Mouse (Mus musculus) MEL (cell line): Measurements from ENCODE around the gene Mthfd1l. TPM values are rescaled to one million over a fixed set of nuclear protein-coding genes. Genes with fewer than 3 reads are reported as not detected.

ENCODE experiments used
- DNase-seq: peaks from one replicate; pipeline ENCODE4 v3.0.0; 2011; ENCODE audit warnings: low read depth, low spot score
- H3K27ac ChIP-seq: 2 replicates; pipeline ENCODE4 v1.5.1; 2012; ENCODE audit warnings: low read depth, mild to moderate bottlenecking, control low read depth, low read length, moderate library complexity; ENCODE audit not compliant: control insufficient read depth
- H3K27me3 ChIP-seq, 2 experiments: fragments of 150-350 bp in 1 of 2; sonication (generic) in 1 of 2; 2 replicates each; pipeline ENCODE4 v1.6.1; 2012; ENCODE audit warnings: low read length in 2 of 2, mild to moderate bottlenecking in 2 of 2, improper control_type of control experiment in 1 of 2, moderate library complexity in 1 of 2; ENCODE audit not compliant: insufficient read depth in 2 of 2, control insufficient read depth in 1 of 2
- H3K36me3 ChIP-seq, 2 experiments: 2 replicates each; pipeline ENCODE4 v1.6.1; 2012 to 2014; ENCODE audit warnings: low read length in 2 of 2, improper control_type of control experiment in 1 of 2, inconsistent platforms in 1 of 2, mild to moderate bottlenecking in 1 of 2; ENCODE audit not compliant: insufficient read depth in 2 of 2, control insufficient read depth in 1 of 2
- H3K4me1 ChIP-seq, 2 experiments: fragments of 150-350 bp in 1 of 2; sonication (generic) in 1 of 2; 2 replicates each; pipeline ENCODE4 v1.6.1; 2012; ENCODE audit warnings: low read length in 2 of 2, improper control_type of control experiment in 1 of 2, mild to moderate bottlenecking in 1 of 2; ENCODE audit not compliant: insufficient read depth in 2 of 2, control insufficient read depth in 1 of 2
- H3K4me3 ChIP-seq, 2 experiments: fragments of 150-350 bp in 1 of 2; sonication (generic) in 1 of 2; 2 replicates each; pipeline ENCODE4 v1.5.1; 2012; ENCODE audit warnings: low read depth in 2 of 2, low read length in 2 of 2, mild to moderate bottlenecking in 2 of 2, moderate library complexity in 2 of 2, control low read depth in 1 of 2, improper control_type of control experiment in 1 of 2; ENCODE audit not compliant: control insufficient read depth in 1 of 2, insufficient read depth in 1 of 2
- H3K79me2 ChIP-seq: 2 replicates; pipeline ENCODE4 v1.6.1; 2012; ENCODE audit warnings: mild to moderate bottlenecking, low read length, moderate library complexity; ENCODE audit not compliant: control insufficient read depth, poor library complexity, insufficient read depth
- H3K9ac ChIP-seq: 2 replicates; pipeline ENCODE4 v1.6.1; 2012; ENCODE audit warnings: low read depth, mild to moderate bottlenecking, control low read depth, low read length, moderate library complexity; ENCODE audit not compliant: control insufficient read depth, poor library complexity, severe bottlenecking
- H3K9me3 ChIP-seq: fragments of 150-350 bp; sonication (generic); replicated peaks from 2 replicates; pipeline ENCODE4 v1.6.1; 2012; ENCODE audit warnings: mild to moderate bottlenecking, low read length, improper control_type of control experiment, moderate library complexity; ENCODE audit not compliant: insufficient read depth
- CHD1 ChIP-seq: IDR thresholded peaks from 2 replicates; pipeline ENCODE4 v1.6.1; 2012; ENCODE audit warnings: low read depth, mild to moderate bottlenecking, inconsistent platforms, low read length, improper control_type of control experiment
- E2F4 ChIP-seq: IDR thresholded peaks from 2 replicates; pipeline ENCODE4 v1.6.1; 2011; ENCODE audit warnings: low read depth, low read length, improper control_type of control experiment, borderline replicate concordance
- ELF1 ChIP-seq: IDR thresholded peaks from 2 replicates; pipeline ENCODE4 v1.6.1; 2014; ENCODE audit warnings: low read depth, mild to moderate bottlenecking, inconsistent platforms, low read length, improper control_type of control experiment, moderate library complexity
- ETS1 ChIP-seq: IDR thresholded peaks from 2 replicates; pipeline ENCODE4 v1.6.1; 2012; ENCODE audit warnings: low read depth, mild to moderate bottlenecking, inconsistent platforms, low read length, improper control_type of control experiment, moderate library complexity
- GATA1 ChIP-seq: IDR thresholded peaks from 2 replicates; pipeline ENCODE4 v1.6.1; 2011; ENCODE audit warnings: low read depth, low read length, improper control_type of control experiment
- JUND ChIP-seq: IDR thresholded peaks from 2 replicates; pipeline ENCODE4 v1.6.1; 2011; ENCODE audit warnings: low read depth, mild to moderate bottlenecking, improper control_type of control experiment, low read length
- MAX ChIP-seq: IDR thresholded peaks from 2 replicates; pipeline ENCODE4 v1.6.1; 2011; ENCODE audit warnings: low read length, improper control_type of control experiment
- MEF2A ChIP-seq: IDR thresholded peaks from 2 replicates; pipeline ENCODE4 v1.6.1; 2014; ENCODE audit warnings: low read depth, mild to moderate bottlenecking, inconsistent platforms, low read length, improper control_type of control experiment; ENCODE audit not compliant: poor library complexity, insufficient replicate concordance, severe bottlenecking; ENCODE audit errors: extremely low read depth
- MYC ChIP-seq: IDR thresholded peaks from 2 replicates; pipeline ENCODE4 v1.6.1; 2011; ENCODE audit warnings: low read depth, mild to moderate bottlenecking, low read length, improper control_type of control experiment, moderate library complexity
- RAD21 ChIP-seq: IDR thresholded peaks from 2 replicates; pipeline ENCODE4 v1.6.1; 2011; ENCODE audit warnings: mild to moderate bottlenecking, low read depth, low read length, improper control_type of control experiment
- SIN3A ChIP-seq: IDR thresholded peaks from 2 replicates; pipeline ENCODE4 v1.6.1; 2012; ENCODE audit warnings: low read length, improper control_type of control experiment, inconsistent platforms
- TBP ChIP-seq: IDR thresholded peaks from 2 replicates; pipeline ENCODE4 v1.8.0; 2011; ENCODE audit warnings: low read depth, low read length, improper control_type of control experiment
- ZC3H11A ChIP-seq: IDR thresholded peaks from 2 replicates; pipeline ENCODE4 v1.6.1; 2012; ENCODE audit warnings: low read depth, mild to moderate bottlenecking, inconsistent platforms, low read length, improper control_type of control experiment
- ZKSCAN1 ChIP-seq: IDR thresholded peaks from 2 replicates; pipeline ENCODE4 v1.6.1; 2012; ENCODE audit warnings: low read depth, mild to moderate bottlenecking, inconsistent platforms, low read length, improper control_type of control experiment, moderate library complexity
- polyA plus RNA-seq, 2 experiments: library from polyadenylated mRNA; stranded (reverse) in 1 of 2; unstranded in 1 of 2; fragments of >175 nt in 1 of 2; fragments of >200 nt in 1 of 2; gene quantifications; 2 replicates each; pipeline versions ENCODE4 v1.2.1 to v1.2.4; 2012; ENCODE audit warnings: low replicate concordance in 2 of 2, low read depth in 1 of 2; ENCODE audit not compliant: insufficient read length in 2 of 2, insufficient read depth in 1 of 2, missing spikeins in 1 of 2
- total RNA-seq: library from RNA; depleted of rRNA; stranded (reverse); fragments of 300-350 nt; gene quantifications from 2 replicates; pipeline ENCODE4 v1.2.3, GENCODE M21; 2012

Gene Mthfd1l
- total and polyA plus RNA-seq, 3 experiments = 43.1 to 1,097 (median 83.0) TPM

DNA sequence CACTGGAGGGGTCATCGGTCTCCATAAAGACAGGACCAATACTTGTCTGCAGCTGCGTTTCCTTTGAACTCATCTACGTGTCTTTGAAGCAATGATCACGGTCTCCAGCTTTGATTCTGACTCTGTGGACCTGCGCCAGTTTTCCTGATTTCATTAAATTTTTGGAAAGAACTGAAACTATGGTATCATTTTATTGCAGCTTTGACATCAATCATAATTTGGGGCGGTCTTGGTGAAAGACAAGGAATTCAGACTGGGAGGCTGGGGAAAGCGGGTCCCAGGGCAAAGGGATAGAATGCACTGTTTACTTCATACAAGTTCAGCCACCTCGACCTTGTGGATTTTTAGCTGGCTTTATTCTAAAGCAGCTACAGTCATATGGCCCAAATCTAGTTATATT lies 156.5 kb downstream of the Mthfd1l start:
- Histone ChIP-seq H3K27me3 (no peaks in the 10 kb centered on the region), H3K9ac (no peak overlapping the region), H3K27ac (no peak overlapping the region), H3K4me1 (peaks cover 5% of the 10 kb centered on the region in 2 experiments), H3K4me3 (no peak overlapping the region), H3K79me2 (peaks cover 1% of the 10 kb centered on the region; the same call in 1 of the 2 replicates), H3K9me3 (no peaks in the 10 kb centered on the region), H3K36me3 (peaks cover 0 to 16% of the 10 kb centered on the region in 2 experiments)
- no peak for DNase-seq
- no peak for TF ChIP-seq ZC3H11A
- no peak for TF ChIP-seq RAD21
- no peak for TF ChIP-seq MAX
- TF ChIP-seq JUND = no peak
- TF ChIP-seq, all 39 proteins: peak for 0

DNA sequence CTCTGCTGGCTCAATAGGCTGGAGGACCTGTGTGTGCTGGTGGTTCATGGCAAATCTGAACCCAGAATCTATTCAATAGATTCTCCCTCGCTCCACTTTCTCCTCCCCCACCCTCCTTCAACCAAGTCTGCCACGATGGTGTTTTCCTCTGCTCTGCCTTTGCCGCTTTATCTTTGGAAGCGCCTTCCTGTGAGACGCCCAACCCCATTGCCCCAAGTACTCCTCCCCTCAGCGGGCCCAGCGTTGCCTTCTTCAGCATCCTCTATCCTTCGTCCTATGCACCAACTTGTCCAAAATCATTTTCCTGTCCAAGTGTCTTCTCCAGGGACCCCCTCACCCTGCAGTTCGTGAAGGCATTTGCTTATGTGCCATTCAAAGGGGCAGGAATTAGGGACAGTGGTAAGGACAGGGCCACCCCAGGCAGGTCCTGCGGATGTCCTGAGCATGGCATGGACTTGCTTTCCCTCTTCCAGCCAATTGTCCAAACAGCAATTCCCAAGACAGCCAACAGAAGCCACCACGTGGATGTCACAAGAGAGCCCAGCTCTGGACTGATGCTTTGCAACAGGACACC lies 157.2 kb downstream of the Mthfd1l start:
- no peak overlapping the region for H3K27ac ChIP-seq
- no peak overlapping the region for H3K9ac ChIP-seq
- H3K36me3 ChIP-seq = peaks cover 0 to 16% of the 10 kb centered on the region in 2 experiments

DNA sequence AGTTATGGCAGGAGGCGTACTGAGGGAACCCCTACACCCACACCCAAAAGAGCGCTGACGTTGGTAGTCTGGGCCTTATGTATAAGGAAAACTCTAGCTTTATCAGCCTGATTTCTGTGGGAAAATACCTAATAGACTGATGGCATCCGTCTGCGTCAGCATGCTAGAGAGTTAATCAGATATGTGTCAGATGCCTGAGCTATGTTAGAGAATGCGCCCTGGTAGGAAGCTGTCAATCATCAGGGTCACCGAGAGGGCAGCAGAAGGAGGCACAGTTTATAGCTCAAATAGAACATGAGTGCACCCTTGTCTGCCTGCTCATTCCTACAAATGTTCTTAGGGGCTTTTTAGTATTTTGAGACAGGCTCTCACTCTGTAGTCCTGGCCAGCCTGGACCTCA lies 159.8 kb downstream of the Mthfd1l start:
- TF ChIP-seq E2F4 (no peak), ETS1 (no peak), CHD1 (no peak), SIN3A (no peak), MYC (no peak)
- TF ChIP-seq, all 39 proteins: peak for 0
- peaks cover 0 to 2% of the 10 kb centered on the region in 2 experiments; a peak in 2 of 4 replicates for H3K36me3 ChIP-seq
- no peak for DNase-seq

More for the DNA sequence above, 157.2 kb downstream of the Mthfd1l start:
- no peak for DNase-seq
- no peaks in the 10 kb centered on the region for H3K27me3 ChIP-seq
- peaks cover 1% of the 10 kb centered on the region; the same call in 1 of the 2 replicates for H3K79me2 ChIP-seq
- peaks cover 5% of the 10 kb centered on the region in 2 experiments for H3K4me1 ChIP-seq
- H3K9me3 ChIP-seq = no peaks in the 10 kb centered on the region
- no peak for TF ChIP-seq TBP
- TF ChIP-seq GATA1 = no peak
- TF ChIP-seq MEF2A = no peak
- no peak for TF ChIP-seq E2F4
- TF ChIP-seq MYC = no peak
- no peak for TF ChIP-seq ZKSCAN1
- no peak for TF ChIP-seq ELF1
- no peak overlapping the region for H3K4me3 ChIP-seq

More for the DNA sequence above, 159.8 kb downstream of the Mthfd1l start:
- Histone ChIP-seq H3K27me3 (no peaks in the 10 kb centered on the region), H3K9ac (no peak overlapping the region), H3K79me2 (no peaks in the 10 kb centered on the region), H3K27ac (no peak overlapping the region), H3K9me3 (no peaks in the 10 kb centered on the region), H3K4me1 (no peaks in the 10 kb centered on the region), H3K4me3 (no peak overlapping the region)
